Mouse (Mus musculus) gastrocnemius, postnatal 36 days (tissue): ENCODE measurements around the gene Arf5. TPM values are rescaled to one million over a fixed set of nuclear protein-coding genes. Genes with fewer than 3 reads are reported as not detected.

Source experiments
- total RNA-seq, 2 experiments: library from RNA; stranded (reverse); gene quantifications; 2 replicates each; pipeline ENCODE4 v1.2.3; 2021

The Arf5 gene
- total RNA-seq, 2 experiments from 2014 or later: 74.6 to 77.3 TPM

Other genes starting within 250 kb of the Arf5 start
- 1 to 10 TPM; 5.7 to 5.9 TPM for gene Zfp800, start 25.6 kb upstream of the Arf5 start, total RNA-seq
- not detected for gene Fscn3, start 4.2 kb downstream of the Arf5 start, total RNA-seq
- gene Gcc1, start 4.8 kb downstream of the Arf5 start, total RNA-seq: 1 to 10 TPM; 4.8 to 5.9 TPM
- not detected for gene Pax4, start 25.8 kb downstream of the Arf5 start, total RNA-seq
- gene Snd1, start 51.6 kb downstream of the Arf5 start, total RNA-seq: 10 to 100 TPM; 38.8 to 38.9 TPM